Mouse (Mus musculus) kidney, embryonic 16.5 days (tissue): Measurements from ENCODE around the gene Gna15. TPM values are rescaled to one million over a fixed set of nuclear protein-coding genes. Genes with fewer than 3 reads are reported as not detected.

ENCODE experiments used
- ATAC-seq: fragments of 200-750 bp; cut with Nextera tagmentation; 2 replicates; pipeline ENCODE4 v1.8.0; 2017; ENCODE audit warnings: moderate TSS enrichment; ENCODE audit not compliant: low FRiP score, low TSS enrichment
- H3K27ac ChIP-seq: fragments of 300-500 bp; sonication (generic); 2 replicates; pipeline ENCODE4 v1.5.1; 2014; ENCODE audit warnings: low read length
- H3K27me3 ChIP-seq: fragments of 300-500 bp; sonication (generic); 2 replicates; pipeline ENCODE4 v1.6.1; 2014; ENCODE audit warnings: low read length, control low read depth, mixed read lengths; ENCODE audit not compliant: insufficient read depth
- H3K36me3 ChIP-seq: fragments of 300-500 bp; sonication (generic); 2 replicates; pipeline ENCODE4 v1.6.1; 2014; ENCODE audit warnings: low read length, control low read depth, mixed read lengths; ENCODE audit not compliant: insufficient read depth
- H3K4me1 ChIP-seq: fragments of 300-500 bp; sonication (generic); 2 replicates; pipeline ENCODE4 v1.6.1; 2014; ENCODE audit warnings: low read length, control low read depth, mixed read lengths; ENCODE audit not compliant: insufficient read depth
- H3K4me2 ChIP-seq: fragments of 300-500 bp; sonication (generic); replicated peaks from 2 replicates; pipeline ENCODE4 v1.6.1; 2014; ENCODE audit warnings: low read depth, low read length
- H3K4me3 ChIP-seq: fragments of 300-500 bp; sonication (generic); 2 replicates; pipeline ENCODE4 v1.5.1; 2014; ENCODE audit warnings: mild to moderate bottlenecking, low read length
- H3K9ac ChIP-seq: fragments of 300-500 bp; sonication (generic); replicated peaks from 2 replicates; pipeline ENCODE4 v1.6.1; 2014; ENCODE audit warnings: low read length
- H3K9me3 ChIP-seq: fragments of 300-500 bp; sonication (generic); 2 replicates; pipeline ENCODE4 v1.6.1; 2016; ENCODE audit warnings: low read length, control low read depth
- WGBS: fragments of 180-500 bp; shearing (Covaris S2); extraction: QIAGEN DNeasy Blood & Tissue Kit; methylation state at CpG from one replicate; pipeline ENCODE4 v1.1.7; 2014; 5-methylcytosine and 5-hydroxymethylcytosine counted together
- polyA plus RNA-seq: library from polyadenylated mRNA; unstranded; fragments of >200 nt; fragmentation: Nextera tagmentation; extraction: Ambion mirVana; gene quantifications from 2 replicates; pipeline ENCODE4 v1.2.1, GENCODE M21; 2015

Gene Gna15
- polyA plus RNA-seq, 1 experiment from 2014 or later, result 0.70 TPM

DNA sequence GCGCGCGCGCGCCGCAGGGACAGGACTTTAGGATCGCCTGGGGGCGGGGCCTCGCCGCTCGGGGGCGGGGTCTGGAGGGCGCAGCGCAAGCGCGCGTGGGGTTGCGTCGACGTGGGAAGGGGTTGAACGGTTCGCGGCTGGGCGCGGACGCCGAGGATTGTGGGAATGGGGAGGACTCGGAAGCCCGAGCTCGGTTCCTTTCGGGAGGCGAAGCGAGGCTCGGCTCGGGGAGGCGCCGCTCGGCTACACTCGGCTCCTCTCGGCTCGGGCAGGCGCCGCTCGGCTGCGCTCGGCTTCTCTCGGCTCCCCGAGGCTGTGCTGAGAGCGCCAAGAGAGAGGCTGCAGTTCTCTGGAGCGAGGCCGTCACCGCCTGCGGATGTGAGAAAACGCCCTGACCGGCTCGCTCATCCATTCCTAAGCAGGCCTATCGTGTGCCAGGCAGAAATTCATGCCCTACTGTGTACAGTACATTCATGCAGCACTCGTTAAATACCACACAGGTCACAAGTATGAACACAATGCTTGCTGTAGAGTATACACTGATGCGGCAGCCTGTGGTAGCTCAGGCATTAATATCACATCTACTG is 21.2 kb upstream of the Gna15 start, which contains the start of gene Gna11:
Gna11 (minus strand) TSS at position 30 of the 587 bp plus-strand sequence.
- peaks cover 32% of the 10 kb centered on the region for H3K4me1 ChIP-seq
- ATAC-seq, result peak; percentile 96
- H3K9me3 ChIP-seq, result no peaks in the 10 kb centered on the region
- under 1% methylated on average over 53 of the region's 59 CpGs for WGBS
- no peaks in the 10 kb centered on the region for H3K36me3 ChIP-seq
- no peaks in the 10 kb centered on the region for H3K27me3 ChIP-seq
- H3K9ac ChIP-seq, result peak within 1 kb of the TSS; percentile 92
- H3K4me3 ChIP-seq, result peak within 1 kb of the TSS; percentile 70
- peak within 1 kb of the TSS; percentile 92 for H3K27ac ChIP-seq
- peak within 1 kb of the TSS; percentile 87 for H3K4me2 ChIP-seq

DNA sequence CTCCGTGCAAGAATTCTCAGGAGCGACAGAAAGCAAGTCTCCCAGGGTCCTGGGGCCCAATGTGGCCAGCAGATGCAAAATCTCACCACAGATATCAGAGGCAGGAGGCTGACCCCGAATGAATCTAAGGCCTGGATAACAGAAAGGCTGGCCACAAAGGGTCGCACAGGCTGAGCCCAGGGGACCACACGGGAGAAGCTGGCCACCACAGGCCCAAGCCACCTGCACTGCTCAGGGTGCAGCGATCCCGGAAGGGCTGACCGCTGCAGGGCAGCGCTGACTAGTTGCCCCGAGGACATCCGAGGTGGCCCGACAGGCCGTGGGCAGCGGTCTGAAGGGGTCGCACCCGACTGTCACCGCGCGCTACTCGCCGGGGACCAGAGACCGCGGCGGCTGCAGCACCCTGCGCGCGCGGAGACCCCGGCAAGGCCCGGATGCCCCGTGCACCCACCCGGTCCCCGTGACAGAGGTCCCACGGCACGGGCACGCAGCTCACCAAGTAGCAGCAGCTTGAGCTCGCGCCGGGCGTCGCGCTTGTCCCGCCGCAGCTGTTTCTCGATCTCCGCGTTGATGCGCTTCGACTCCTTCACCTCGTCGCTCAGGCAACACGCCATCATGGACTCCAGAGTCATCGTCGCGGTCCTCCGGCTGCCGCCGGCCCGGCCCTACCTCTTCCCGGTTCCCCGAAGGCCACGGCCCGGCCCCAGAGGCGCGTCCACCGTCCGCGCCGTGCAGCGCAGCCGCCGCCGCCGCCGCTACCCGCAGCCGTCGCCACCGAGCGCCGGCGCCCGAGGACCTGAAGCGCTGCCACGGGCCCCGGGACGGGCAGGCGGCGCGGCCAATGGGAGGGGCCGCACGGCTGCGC is 20.5 kb upstream of the Gna15 start:
- peak overlapping the region; percentile 92 for H3K9ac ChIP-seq
- peak overlapping the region; percentile 70 for H3K4me3 ChIP-seq
- peak overlapping the region; percentile 73; the same call in 1 of the 2 replicates for H3K27ac ChIP-seq
- no peaks in the 10 kb centered on the region for H3K27me3 ChIP-seq
- no peaks in the 10 kb centered on the region for H3K36me3 ChIP-seq
- under 1% methylated on average over 86 of the region's 93 CpGs for WGBS
- H3K4me2 ChIP-seq, result peak overlapping the region; percentile 87
- no peaks in the 10 kb centered on the region for H3K9me3 ChIP-seq
- peak; percentile 52; the same call in 1 of the 2 replicates for ATAC-seq
- H3K4me1 ChIP-seq, result peaks cover 32% of the 10 kb centered on the region

DNA sequence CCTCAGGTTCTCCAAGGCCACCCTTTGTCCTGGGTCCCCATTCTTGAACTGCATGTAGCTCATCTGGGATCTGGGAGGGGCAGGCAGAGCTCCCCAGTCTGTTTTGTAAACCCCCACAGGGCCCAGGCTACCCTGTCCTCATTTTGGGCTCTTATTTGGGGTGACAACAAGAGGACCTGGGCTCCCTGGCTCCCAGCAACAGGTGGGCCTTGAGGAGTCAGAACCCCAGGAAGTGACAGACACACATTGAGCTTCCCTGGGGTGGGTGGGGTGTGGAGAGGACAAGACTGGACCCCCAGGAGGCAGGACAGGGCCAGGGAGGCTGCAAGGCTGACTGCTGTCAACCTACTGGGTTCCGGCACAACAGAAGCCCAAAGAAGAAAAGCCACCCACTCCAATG is 19.6 kb upstream of the Gna15 start:
- H3K36me3 ChIP-seq, result no peaks in the 10 kb centered on the region
- H3K27ac ChIP-seq, result no peak overlapping the region
- 78% methylated on average over 1 of the region's 1 CpGs for WGBS
- peak overlapping the region; percentile 92 for H3K9ac ChIP-seq
- H3K27me3 ChIP-seq, result no peaks in the 10 kb centered on the region
- no peaks in the 10 kb centered on the region for H3K9me3 ChIP-seq
- peak overlapping the region; percentile 87 for H3K4me2 ChIP-seq
- peaks cover 32% of the 10 kb centered on the region for H3K4me1 ChIP-seq
- ATAC-seq, result no peak
- H3K4me3 ChIP-seq, result peak overlapping the region; percentile 70

DNA sequence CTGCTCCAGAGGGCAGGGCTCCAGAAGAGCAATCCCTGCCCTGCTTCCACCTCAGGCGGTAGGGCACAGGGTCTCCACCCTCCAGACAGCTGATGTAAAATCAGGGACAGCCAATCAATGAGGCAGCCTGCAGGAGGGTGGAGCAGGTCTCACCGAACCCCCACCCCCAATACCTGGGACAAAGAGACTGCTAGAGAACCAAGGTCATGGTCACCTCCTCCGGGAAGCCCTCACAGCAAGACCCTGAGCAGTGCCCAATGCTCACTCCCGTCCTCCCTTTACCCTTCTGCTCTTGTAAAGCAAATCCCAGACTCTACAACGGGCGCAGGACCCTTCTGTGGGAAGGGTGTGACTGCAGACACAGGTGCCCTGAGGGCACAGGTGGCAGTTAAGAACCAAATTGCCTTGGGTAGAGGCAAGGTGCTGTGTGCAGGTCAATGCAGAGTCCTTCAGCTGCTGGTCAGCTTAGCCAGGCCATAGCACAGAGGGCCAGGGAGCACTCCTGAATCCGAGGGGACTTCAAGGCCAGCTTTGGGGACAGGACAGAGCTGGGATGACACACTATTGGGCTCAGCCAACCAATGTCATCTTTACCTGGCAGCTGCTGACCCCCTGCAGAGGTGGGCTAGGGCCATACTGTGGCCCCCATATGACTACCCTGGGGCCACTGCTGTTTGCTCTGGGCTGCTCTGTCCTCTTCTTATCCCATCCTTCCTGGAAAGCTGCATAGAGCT is 18.9 kb upstream of the Gna15 start:
- no peak for ATAC-seq
- H3K27ac ChIP-seq, result no peak overlapping the region
- H3K4me3 ChIP-seq, result peak overlapping the region; percentile 70
- peak overlapping the region; percentile 87 for H3K4me2 ChIP-seq
- no peaks in the 10 kb centered on the region for H3K36me3 ChIP-seq
- H3K9ac ChIP-seq, result peak overlapping the region; percentile 92
- H3K9me3 ChIP-seq, result no peaks in the 10 kb centered on the region
- H3K27me3 ChIP-seq, result no peaks in the 10 kb centered on the region
- H3K4me1 ChIP-seq, result peaks cover 32% of the 10 kb centered on the region
- WGBS, result 68% methylated on average over 7 of the region's 7 CpGs

DNA sequence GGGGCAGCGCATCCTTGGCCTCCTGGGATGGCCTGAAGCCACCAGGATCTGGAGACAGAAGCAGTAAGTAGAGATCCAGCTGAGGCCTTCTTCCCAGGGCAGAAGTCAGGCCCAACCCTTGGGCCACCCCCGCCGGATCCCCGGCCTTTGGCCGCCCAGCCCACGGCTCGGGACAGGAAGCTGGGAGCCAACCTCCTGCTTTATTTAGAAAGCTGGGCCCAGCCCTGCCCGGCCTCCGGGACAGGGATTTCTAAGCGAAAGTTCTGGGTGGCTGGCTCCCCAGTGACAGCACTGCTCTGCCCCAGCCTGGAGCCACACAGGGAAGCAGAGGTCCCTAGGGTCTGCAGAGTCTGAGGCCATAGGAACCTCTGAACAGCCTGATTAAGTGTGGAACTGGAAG is 17.8 kb upstream of the Gna15 start:
- no peaks in the 10 kb centered on the region; the same call in 1 of the 2 replicates for H3K36me3 ChIP-seq
- ATAC-seq, result no peak
- H3K4me2 ChIP-seq, result peak overlapping the region; percentile 26
- H3K9ac ChIP-seq, result peak overlapping the region; percentile 54
- H3K27ac ChIP-seq, result peak overlapping the region; percentile 63
- no peak overlapping the region for H3K4me3 ChIP-seq
- no peaks in the 10 kb centered on the region for H3K27me3 ChIP-seq
- H3K4me1 ChIP-seq, result peaks cover 32% of the 10 kb centered on the region
- H3K9me3 ChIP-seq, result no peaks in the 10 kb centered on the region
- 42% methylated on average over 10 of the region's 10 CpGs for WGBS

DNA sequence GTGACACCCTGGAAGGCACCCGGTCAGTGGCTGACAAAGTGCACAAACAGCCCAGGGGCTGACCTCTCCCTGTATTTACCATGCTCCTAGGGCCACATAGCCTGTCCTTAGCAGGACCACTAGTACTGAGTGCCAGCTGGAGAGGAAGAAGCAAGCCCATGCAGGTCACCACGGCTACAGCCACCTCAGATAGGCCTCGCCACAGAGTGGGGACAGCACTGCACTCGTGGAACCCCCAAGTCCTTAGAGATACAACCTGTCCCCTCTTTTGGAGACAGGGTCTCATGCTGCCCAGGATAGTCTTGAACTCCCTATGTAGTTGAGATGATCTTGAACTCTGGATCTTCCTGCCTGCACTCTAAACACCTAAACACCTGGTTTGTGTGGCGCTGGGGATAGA is 17.3 kb upstream of the Gna15 start:
- no peak for ATAC-seq

DNA sequence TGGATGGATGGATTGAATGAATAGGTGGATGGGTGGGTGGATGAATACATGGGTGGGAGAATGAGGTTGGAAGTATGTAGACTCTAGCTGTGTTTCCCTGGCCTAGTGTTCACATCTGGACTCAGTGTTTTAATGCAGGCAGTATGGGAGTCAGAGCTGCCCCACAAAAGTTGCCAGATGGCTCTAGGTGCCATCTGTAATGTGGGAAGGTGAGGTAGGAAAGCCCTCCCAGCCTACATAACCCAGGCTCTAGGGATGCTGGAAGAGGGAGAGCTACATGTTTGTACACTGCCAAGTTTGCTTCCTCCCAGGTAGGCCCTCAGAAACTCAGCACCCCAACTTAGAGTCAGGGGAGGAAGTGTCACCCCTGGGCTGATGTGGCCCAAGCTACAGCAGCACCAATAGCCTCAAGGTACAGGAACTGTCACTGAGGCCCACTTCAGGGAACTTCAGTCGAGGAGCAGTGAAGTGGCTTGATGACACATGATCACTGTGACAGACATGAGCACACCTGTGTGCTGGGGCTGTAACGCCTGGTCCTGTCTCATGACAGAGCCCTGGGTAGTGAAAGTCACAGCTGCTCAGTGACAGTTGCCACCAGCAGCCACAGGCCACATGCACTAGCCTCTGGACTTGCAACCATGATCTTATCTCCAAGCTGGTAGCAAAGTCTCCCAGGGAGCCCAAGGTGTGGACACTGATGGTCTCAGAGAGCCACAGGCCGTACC is 14.5 kb upstream of the Gna15 start:
- WGBS, result 80% methylated on average over 3 of the region's 3 CpGs
- Histone ChIP-seq H3K27me3 (no peaks in the 10 kb centered on the region), H3K36me3 (peaks cover 4% of the 10 kb centered on the region; the same call in 1 of the 2 replicates), H3K27ac (no peak overlapping the region), H3K9me3 (no peaks in the 10 kb centered on the region), H3K4me3 (no peak overlapping the region), H3K4me1 (peaks cover 20% of the 10 kb centered on the region), H3K4me2 (no peak overlapping the region), H3K9ac (no peak overlapping the region)
- ATAC-seq, result no peak

More for the DNA sequence above, 17.3 kb upstream of the Gna15 start:
- Histone ChIP-seq H3K9ac (peak overlapping the region; percentile 54), H3K4me1 (peaks cover 32% of the 10 kb centered on the region), H3K9me3 (no peaks in the 10 kb centered on the region), H3K27me3 (no peaks in the 10 kb centered on the region), H3K4me2 (no peak overlapping the region), H3K4me3 (no peak overlapping the region), H3K36me3 (no peaks in the 10 kb centered on the region; the same call in 1 of the 2 replicates), H3K27ac (peak overlapping the region; percentile 63)
- 76% methylated on average over 5 of the region's 5 CpGs for WGBS

DNA sequence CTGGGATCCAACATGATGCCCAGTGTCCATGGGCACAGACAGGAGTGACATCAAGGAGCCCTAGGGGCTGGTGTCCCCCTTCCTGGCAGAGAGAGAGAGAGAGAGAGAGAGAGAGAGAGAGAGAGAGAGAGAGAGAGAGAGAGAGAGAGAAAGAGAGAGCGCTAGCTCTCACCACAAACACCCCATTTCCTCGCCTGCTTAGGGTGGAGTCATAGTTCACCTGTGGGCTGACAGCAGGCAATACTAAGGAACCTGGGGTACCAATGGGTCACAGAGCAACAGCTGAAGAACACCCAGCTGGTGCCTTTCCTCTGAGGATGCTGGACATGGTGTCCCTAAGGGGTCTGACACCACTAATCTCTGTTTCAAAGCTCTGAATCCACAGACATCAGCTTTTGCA is 13.4 kb upstream of the Gna15 start:
- no peak overlapping the region for H3K4me2 ChIP-seq
- H3K27ac ChIP-seq, result no peak overlapping the region
- H3K27me3 ChIP-seq, result no peaks in the 10 kb centered on the region
- peaks cover 11% of the 10 kb centered on the region for H3K36me3 ChIP-seq
- 87% methylated on average over 2 of the region's 2 CpGs for WGBS
- no peak for ATAC-seq
- no peaks in the 10 kb centered on the region for H3K9me3 ChIP-seq
- peaks cover 9% of the 10 kb centered on the region for H3K4me1 ChIP-seq
- H3K9ac ChIP-seq, result no peak overlapping the region
- H3K4me3 ChIP-seq, result no peak overlapping the region

DNA sequence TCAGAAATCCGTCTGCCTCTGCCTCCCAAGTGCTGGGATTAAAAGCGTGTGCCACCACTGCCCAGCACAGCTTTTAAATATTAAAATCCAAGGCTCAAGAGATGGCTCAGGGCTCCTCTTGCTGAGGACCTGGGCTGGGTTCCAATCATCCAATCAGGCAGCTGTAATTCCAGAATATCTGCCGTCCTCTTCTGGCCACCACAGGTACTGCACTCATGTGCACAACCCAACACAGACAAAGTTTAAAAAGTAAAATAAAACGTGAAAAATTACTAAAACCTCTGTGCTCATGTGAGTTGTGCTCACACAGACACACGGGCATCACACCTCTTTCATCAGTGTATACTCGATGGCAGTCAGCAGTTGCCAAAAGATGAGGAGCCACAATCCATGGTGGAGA is 12.7 kb upstream of the Gna15 start:
- Histone ChIP-seq H3K9me3 (no peaks in the 10 kb centered on the region), H3K4me3 (no peak overlapping the region), H3K27ac (no peak overlapping the region), H3K36me3 (peaks cover 17% of the 10 kb centered on the region), H3K4me1 (peaks cover 2% of the 10 kb centered on the region), H3K27me3 (no peaks in the 10 kb centered on the region), H3K9ac (no peak overlapping the region), H3K4me2 (no peak overlapping the region)
- WGBS, result 78% methylated on average over 6 of the region's 6 CpGs
- ATAC-seq, result no peak
